Mouse (Mus musculus) heart, postnatal 10 days (tissue): ENCODE results near the gene Mrto4. TPM values are rescaled to one million over a fixed set of nuclear protein-coding genes. Genes with fewer than 3 reads are reported as not detected.
"Not testable (repeated sequence)": the region's sequence is repeated elsewhere in the genome, so short reads cannot be mapped to it uniquely, and the experiment has no call there.

Experiments
- DNase-seq, 2 experiments: peaks; one replicate each; pipeline ENCODE4 v3.0.0; 2021
- intact Hi-C: fragments of 180-260 bp; cut with DNase I; formaldehyde crosslinking; loops from one replicate; pipeline ENCODE4 v1.15.1; 2025
- total RNA-seq, 2 experiments: library from RNA; stranded (reverse); gene quantifications; 2 replicates each; pipeline ENCODE4 v1.2.3; 2021

Gene Mrto4
- 10 to 100 TPM; 34.6 to 38.9 TPM for total RNA-seq

- intact Hi-C loops: no loop called here
- DNase-seq: peak; percentile 88 to 91
Measured at GRCm38 (mm10) chr4:139351931-139352711, at the start of gene Mrto4, which contains the start of the genes Emc1 and Ubr4. Gene Mrto4 (minus strand): TSS chr4:139352576. Gene Emc1 (plus strand): TSS chr4:139352587. Gene Ubr4 (plus strand): TSS chr4:139352609.

- intact Hi-C loops: no loop called here
- no peak for DNase-seq
Measured at GRCm38 (mm10) chr4:139400487-139400886, 48.1 kb upstream of the Mrto4 start.

- intact Hi-C loops: no loop called here
- peak in 1 of 2 experiments; percentile 6 for DNase-seq
Measured at GRCm38 (mm10) chr4:139395431-139395830, 43.1 kb upstream of the Mrto4 start.

- intact Hi-C loops: no loop called here
Measured at GRCm38 (mm10) chr4:139389557-139389956, 37.2 kb upstream of the Mrto4 start.

GRCm38 (mm10) chr4:139386869-139387319, 34.5 kb upstream of the Mrto4 start:
- DNase-seq: peak; percentile 43 to 45
- intact Hi-C loops: no loop called here

More at GRCm38 (mm10) chr4:139389557-139389956, 37.2 kb upstream of the Mrto4 start:
- no peak for DNase-seq

- intact Hi-C loops, DNase-seq: not testable (repeated sequence)
Measured at GRCm38 (mm10) chr4:139385841-139386240, 33.5 kb upstream of the Mrto4 start.

- intact Hi-C loops: no loop called here
- no peak for DNase-seq
Measured at GRCm38 (mm10) chr4:139382231-139382630, 29.9 kb upstream of the Mrto4 start.

GRCm38 (mm10) chr4:139381452-139381845, 29.1 kb upstream of the Mrto4 start:
- intact Hi-C loops: no loop called here
- DNase-seq: no peak

GRCm38 (mm10) chr4:139380775-139381451, 28.5 kb upstream of the Mrto4 start:
- peak in 1 of 2 experiments; percentile 7 for DNase-seq
- intact Hi-C loops: no loop called here

GRCm38 (mm10) chr4:139380207-139380748, 27.9 kb upstream of the Mrto4 start:
- intact Hi-C loops: no loop called here
- peak; percentile 100 for DNase-seq

GRCm38 (mm10) chr4:139379719-139380118, 27.3 kb upstream of the Mrto4 start:
- DNase-seq: peak in 1 of 2 experiments; percentile 7
- intact Hi-C loops: no loop called here

- DNase-seq: no peak
- intact Hi-C loops: no loop called here
Measured at GRCm38 (mm10) chr4:139373531-139373930, 21.2 kb upstream of the Mrto4 start.

- no peak for DNase-seq
- intact Hi-C loops: no loop called here
Measured at GRCm38 (mm10) chr4:139373130-139373529, 20.8 kb upstream of the Mrto4 start.

- intact Hi-C loops: no loop called here
- no peak for DNase-seq
Measured at GRCm38 (mm10) chr4:139368038-139368437, 15.7 kb upstream of the Mrto4 start.

GRCm38 (mm10) chr4:139367336-139367735, 15.0 kb upstream of the Mrto4 start:
- intact Hi-C loops: no loop called here
- DNase-seq: no peak

- DNase-seq: no peak
- intact Hi-C loops: no loop called here
Measured at GRCm38 (mm10) chr4:139360761-139361548, 8.6 kb upstream of the Mrto4 start.

GRCm38 (mm10) chr4:139357211-139357610, 4.8 kb upstream of the Mrto4 start:
- intact Hi-C loops: no loop called here
- no peak for DNase-seq

GRCm38 (mm10) chr4:139352832-139353231, 456 bp upstream of the Mrto4 start:
- intact Hi-C loops: no loop called here
- DNase-seq: no peak

GRCm38 (mm10) chr4:139345416-139346019, 6.9 kb downstream of the Mrto4 start:
- intact Hi-C loops: no loop called here
- no peak for DNase-seq

GRCm38 (mm10) chr4:139343718-139344117, 8.7 kb downstream of the Mrto4 start:
- DNase-seq: no peak
- intact Hi-C loops: no loop called here
